Mouse (Mus musculus) MEL (cell line): ENCODE data around the gene Has1.

ENCODE experiments used
- CHD2 ChIP-seq: IDR thresholded peaks from 2 replicates; pipeline ENCODE4 v1.6.1; 2011; ENCODE audit warnings: low read length, improper control_type of control experiment
- CTCF ChIP-seq, 3 experiments: IDR thresholded peaks in 2 of 3; conservative IDR thresholded peaks in 1 of 3; 2 replicates each; pipeline ENCODE4 v1.5.1; 2011 to 2012; ENCODE audit warnings: low read length in 3 of 3, low read depth in 2 of 3, mild to moderate bottlenecking in 2 of 3, improper control_type of control experiment in 1 of 3, inconsistent platforms in 1 of 3, mixed read lengths in 1 of 3, moderate library complexity in 1 of 3; ENCODE audit not compliant: control insufficient read depth in 1 of 3, insufficient read depth in 1 of 3, poor library complexity in 1 of 3, severe bottlenecking in 1 of 3
- E2F4 ChIP-seq: IDR thresholded peaks from 2 replicates; pipeline ENCODE4 v1.6.1; 2011; ENCODE audit warnings: low read depth, low read length, improper control_type of control experiment, borderline replicate concordance
- EP300 ChIP-seq, 2 experiments: IDR thresholded peaks; 2 replicates each; pipeline ENCODE4 v1.6.1; 2011; ENCODE audit warnings: improper control_type of control experiment in 2 of 2, low read length in 2 of 2, low read depth in 1 of 2, mild to moderate bottlenecking in 1 of 2
- HCFC1 ChIP-seq: IDR thresholded peaks from 2 replicates; pipeline ENCODE4 v1.6.1; 2012; ENCODE audit warnings: low read depth, mild to moderate bottlenecking, inconsistent platforms, low read length, improper control_type of control experiment, moderate library complexity
- KAT2A ChIP-seq: conservative IDR thresholded peaks from 2 replicates; pipeline ENCODE4 v1.6.1; 2012; ENCODE audit warnings: low read depth, low read length, improper control_type of control experiment, inconsistent platforms
- MEF2A ChIP-seq: IDR thresholded peaks from 2 replicates; pipeline ENCODE4 v1.6.1; 2014; ENCODE audit warnings: low read depth, mild to moderate bottlenecking, inconsistent platforms, low read length, improper control_type of control experiment; ENCODE audit not compliant: poor library complexity, insufficient replicate concordance, severe bottlenecking; ENCODE audit errors: extremely low read depth
- NRF1 ChIP-seq: IDR thresholded peaks from 2 replicates; pipeline ENCODE4 v1.6.1; 2014; ENCODE audit warnings: low read depth, mild to moderate bottlenecking, inconsistent platforms, low read length, improper control_type of control experiment, moderate library complexity; ENCODE audit not compliant: poor library complexity, insufficient read depth, severe bottlenecking
- POLR2A ChIP-seq, 2 experiments: IDR thresholded peaks; 2 replicates each; pipeline ENCODE4 v1.6.1; 2011 to 2012; ENCODE audit warnings: low read length in 2 of 2, mild to moderate bottlenecking in 2 of 2, control low read depth in 1 of 2, improper control_type of control experiment in 1 of 2, low read depth in 1 of 2, moderate library complexity in 1 of 2; ENCODE audit not compliant: control insufficient read depth in 1 of 2, insufficient read depth in 1 of 2, poor library complexity in 1 of 2
- UBTF ChIP-seq: IDR thresholded peaks from 2 replicates; pipeline ENCODE4 v1.6.1; 2012; ENCODE audit warnings: low read depth, mild to moderate bottlenecking, inconsistent platforms, low read length, improper control_type of control experiment, moderate library complexity, borderline replicate concordance; ENCODE audit not compliant: insufficient read depth

GRCm38 (mm10) chr17:17870892-17871550 lies 16.0 kb upstream of the Has1 start:
- TF ChIP-seq NRF1, result no peak
- TF ChIP-seq UBTF, result no peak
- TF ChIP-seq EP300 (IDR thresholded peaks at IDR 0.05; ENCODE audit: low read depth in 1 of 2, low read length in 2 of 2), result no peak
- no peak for TF ChIP-seq CTCF (IDR thresholded peaks at IDR 0.05 in 2 of 3, conservative IDR thresholded peaks at IDR 0.05 in 1 of 3; ENCODE audit: control insufficient read depth in 1 of 3, insufficient read depth in 1 of 3, low read depth in 2 of 3, low read length in 3 of 3, poor library complexity in 1 of 3, severe bottlenecking in 1 of 3)
- TF ChIP-seq E2F4, result no peak
- no peak for TF ChIP-seq POLR2A (IDR thresholded peaks at IDR 0.05; ENCODE audit: control insufficient read depth in 1 of 2, insufficient read depth in 1 of 2, low read depth in 1 of 2, low read length in 2 of 2, poor library complexity in 1 of 2)
- TF ChIP-seq HCFC1, result no peak
- no peak for TF ChIP-seq MEF2A
- TF ChIP-seq KAT2A, result no peak
- TF ChIP-seq CHD2, result no peak
